Mouse (Mus musculus) adrenal gland, postnatal 4 days (tissue): Measurements from ENCODE around the gene Gm2075. TPM values are rescaled to one million over a fixed set of nuclear protein-coding genes. Genes with fewer than 3 reads are reported as not detected.
"Not testable (repeated sequence)": the region's sequence is repeated elsewhere in the genome, so short reads cannot be mapped to it uniquely, and the experiment has no call there.

Experiments
- DNase-seq, 2 experiments: peaks; one replicate each; pipeline ENCODE4 v3.0.0; 2021 to 2022; ENCODE audit warnings: low spot score in 2 of 2, mixed read lengths in 2 of 2
- long read RNA-seq, 2 experiments: library from polyadenylated mRNA; stranded (forward); transcript quantifications; one replicate each; pipeline ENCODE4 v2.0.0; 2021
- total RNA-seq, 2 experiments: library from RNA; stranded (reverse); gene quantifications; 2 replicates each; pipeline ENCODE4 v1.2.3; 2021

Gm2075 gene
- not detected for total RNA-seq
- long read RNA-seq, experiment 1 = 0 reads
- long read RNA-seq, experiment 2 = 0 reads

- DNase-seq = not testable (repeated sequence)
These were observed at the start of gene Gm2075 for GRCm38 (mm10) chr12:88011548-88011947. Gene Gm2075, plus strand, starts transcription at chr12:88011848.

GRCm38 (mm10) chr12:87984000-87984399, 27.6 kb upstream of the Gm2075 start:
- not testable (repeated sequence) for DNase-seq

- not testable (repeated sequence) for DNase-seq
These were observed 7.5 kb upstream of the Gm2075 start for GRCm38 (mm10) chr12:88004118-88004517.

DNA sequence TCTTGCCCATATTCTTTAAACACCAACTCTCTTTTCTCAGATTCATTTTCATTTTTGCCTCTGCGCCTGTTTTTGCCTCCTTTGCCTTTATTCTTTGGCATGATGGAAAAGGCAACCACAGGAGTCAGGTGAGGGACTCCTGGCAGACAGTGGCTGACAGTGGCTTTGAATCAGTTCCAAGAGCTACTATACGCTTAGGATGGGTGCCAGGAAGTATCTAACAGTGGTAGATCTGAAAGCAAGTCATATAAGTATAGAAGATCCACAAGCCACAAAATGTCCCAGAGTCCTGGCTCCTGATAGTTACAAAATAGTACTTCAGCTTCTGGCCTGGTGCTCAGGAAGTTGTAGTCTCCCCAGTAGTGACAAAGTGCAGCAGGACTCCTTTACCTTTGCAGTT, 7.0 kb downstream of the Gm2075 start, which contains the start of gene Gm6803:
TSS of gene Gm6803 (minus strand) at position 101 of the 400 bp plus-strand sequence.
- DNase-seq = not testable (repeated sequence)

DNA sequence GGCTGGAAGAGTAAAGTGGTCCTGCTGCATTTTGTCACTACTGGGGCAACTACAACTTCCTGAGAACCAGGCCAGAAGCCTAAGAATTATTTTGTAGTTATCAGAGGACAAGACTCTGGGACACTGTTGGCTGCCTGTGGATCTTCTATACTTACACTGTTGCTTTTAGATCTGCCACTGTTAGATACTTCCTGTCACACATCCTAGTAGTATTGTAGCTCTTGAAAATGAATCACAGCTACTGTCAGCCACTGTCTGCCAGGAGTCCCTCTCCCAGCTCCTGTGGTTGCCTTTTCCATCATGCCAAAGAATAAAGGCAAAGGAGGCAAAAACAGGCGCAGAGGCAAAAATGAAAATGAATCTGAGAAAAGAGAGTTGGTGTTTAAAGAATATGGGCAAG, 15.1 kb downstream of the Gm2075 start, which contains the start of gene Gm2056:
TSS of gene Gm2056 (plus strand) at position 301 of the 400 bp plus-strand sequence.
- DNase-seq = not testable (repeated sequence)

DNA sequence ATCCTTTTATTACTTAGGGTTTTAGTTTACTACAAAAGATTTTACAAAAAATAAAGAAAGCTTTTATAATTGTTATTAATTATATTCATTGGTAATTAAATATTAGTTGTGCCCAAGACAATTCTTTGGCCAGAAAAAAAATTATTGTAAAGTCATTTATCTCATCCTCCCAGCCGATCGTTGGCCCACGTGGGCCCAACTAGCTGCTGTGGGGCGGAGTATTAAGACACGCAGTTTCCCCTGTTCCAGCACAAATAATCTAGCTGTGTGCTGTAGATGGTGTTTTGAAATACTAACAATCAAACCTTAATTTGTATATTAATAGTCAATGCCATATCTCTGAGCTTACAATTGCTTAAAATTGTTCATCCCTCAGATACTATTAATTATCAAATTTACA, 20.6 kb downstream of the Gm2075 start:
- not testable (repeated sequence) for DNase-seq

DNA sequence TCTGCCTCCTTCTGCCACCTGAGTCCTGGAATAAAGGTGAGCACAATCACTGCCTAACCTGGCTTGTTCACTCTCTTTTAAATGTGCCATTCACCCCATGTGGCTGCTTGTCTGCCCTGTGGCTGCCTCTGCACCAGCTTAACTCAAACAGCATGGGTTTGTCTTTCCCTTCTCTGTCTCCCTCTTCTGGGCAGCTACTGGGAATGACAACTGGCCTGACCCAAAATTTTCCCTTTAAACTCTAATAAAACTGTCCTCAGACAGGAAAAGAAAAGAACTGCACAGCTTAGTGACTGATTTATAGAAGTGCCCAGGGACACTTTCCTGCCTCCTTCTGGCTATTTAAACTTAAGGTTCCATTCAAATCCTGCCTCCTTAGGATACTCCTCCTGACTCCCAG, 27.4 kb downstream of the Gm2075 start:
- DNase-seq = not testable (repeated sequence)

- DNase-seq = not testable (repeated sequence)
These were observed 28.1 kb downstream of the Gm2075 start for GRCm38 (mm10) chr12:88039703-88040102.

GRCm38 (mm10) chr12:88045226-88045625, 33.6 kb downstream of the Gm2075 start:
- DNase-seq = not testable (repeated sequence)

Other genes starting within 250 kb of the Gm2075 start
- gene Gm21319, start 236.1 kb upstream of the Gm2075 start, total RNA-seq = not detected
- not detected for gene Gm21936, start 216.3 kb upstream of the Gm2075 start, total RNA-seq
- not detected for gene BB287469, start 195.3 kb upstream of the Gm2075 start, total RNA-seq
- not detected for gene Gm2001, start 169.5 kb upstream of the Gm2075 start, total RNA-seq
- not detected for gene Gm2016, start 137.8 kb upstream of the Gm2075 start, total RNA-seq
- not detected for gene Gm2022, start 116.5 kb upstream of the Gm2075 start, total RNA-seq
- gene Gm2035, start 92.0 kb upstream of the Gm2075 start, total RNA-seq = not detected
- gene Gm2042, start 57.8 kb upstream of the Gm2075 start, total RNA-seq = not detected
- not detected for gene Gm6803, start 6.9 kb downstream of the Gm2075 start, total RNA-seq
- not detected for gene Gm2056, start 15.2 kb downstream of the Gm2075 start, total RNA-seq
- not detected for gene Gm16368, start 71.8 kb downstream of the Gm2075 start, total RNA-seq
- not detected for gene Gm10436, start 170.3 kb downstream of the Gm2075 start, total RNA-seq
- gene Gm8332, start 238.3 kb downstream of the Gm2075 start, total RNA-seq = not detected